Comparison of ENCODE assay signal across 8 mouse cellular contexts in genomic region chr12:26470042-26470409, GRCm38 (mm10). TPM values are rescaled to one million over a fixed set of nuclear protein-coding genes. Genes with fewer than 3 reads are reported as not detected.
A peak's percentile ranks its signal among the peaks of the same experiment; 100 is the strongest.
DNase-seq lines count a peak whose midpoint lies in the region; ATAC-seq lines count a peak whose summit lies in the region.

No protein-coding gene starts in this region.

- peaks cover 23% of the 10 kb centered on the region for H3K4me1 ChIP-seq in liver, embryonic 11.5 days (replicated peaks; ENCODE audit: control insufficient read depth, insufficient read depth, low read length)

- H3K27ac ChIP-seq in liver, embryonic 11.5 days (ENCODE audit: low read depth, low read length): no peak overlapping the region

- peak overlapping the region; percentile 87 for H3K4me2 ChIP-seq in liver, embryonic 11.5 days

- H3K27me3 ChIP-seq in liver, embryonic 11.5 days (replicated peaks; ENCODE audit: control insufficient read depth, insufficient read depth, low read length): no peaks in the 10 kb centered on the region

- no peaks in the 10 kb centered on the region for H3K36me3 ChIP-seq in liver, embryonic 11.5 days (ENCODE audit: control insufficient read depth, insufficient read depth, low read length)

- WGBS in liver, embryonic 11.5 days: 25% methylated on average over 6 of the region's 6 CpGs

- H3K4me3 ChIP-seq in liver, embryonic 11.5 days (ENCODE audit: low read depth, low read length): peak overlapping the region; percentile 67

- H3K9me3 ChIP-seq in liver, embryonic 11.5 days (ENCODE audit: control insufficient read depth, low read length): no peaks in the 10 kb centered on the region

- ATAC-seq in frontal cortex, adult (ENCODE audit: low TSS enrichment): peak; percentile 35; the same call in 1 of the 2 replicates
- ATAC-seq in erythroblast, adult 5-6 weeks (replicated peaks; ENCODE audit: low FRiP score, poor library complexity, severe bottlenecking): peak; percentile 12; the same call in 1 of the 2 replicates
- no peak for ATAC-seq in liver, embryonic 11.5 days (replicated peaks; ENCODE audit: low FRiP score)

- H3K9ac ChIP-seq in liver, embryonic 11.5 days (ENCODE audit: low read depth, low read length): peak overlapping the region; percentile 59

- no peak for DNase-seq in frontal cortex, adult 2 months (ENCODE audit: extremely low spot score in 1 of 2, low spot score in 1 of 2)
- DNase-seq in 416B (ENCODE audit: low read depth): peak; percentile 32
- DNase-seq in liver, embryonic 11.5 days (ENCODE audit: low spot score): no peak
- DNase-seq in adrenal gland, postnatal 4 days (ENCODE audit: low spot score in 2 of 2): no peak
- no peak for DNase-seq in adrenal gland, adult 2 months
- no peak for DNase-seq in layer of hippocampus, postnatal 36 days

RNA-seq across cellular contexts. Expression of gene Cmpk2, which starts 1.0 kb away (rescaled TPM):
- 12.6 and 14.8 TPM in 2 replicates for polyA plus RNA-seq in frontal cortex, adult 2 months (2012; rRNA removed)
- 85.9 and 123 TPM in 2 replicates for total RNA-seq in erythroblast, adult 5-6 weeks (2015; ENCODE audit: low replicate concordance)
- total RNA-seq in erythroblast, adult 5-6 weeks (2017; ENCODE audit: low replicate concordance): 86.0 and 87.0 TPM in 2 replicates
- polyA plus RNA-seq in liver, embryonic 11.5 days (2014; fragmentation: Nextera tagmentation; extraction: Ambion mirVana): 8.7 and 12.9 TPM in 2 replicates
- total RNA-seq in adrenal gland, postnatal 4 days (2021): 10 to 100 TPM; 39.7 to 40.4 TPM
- total RNA-seq in adrenal gland, adult 2 months (2021): 10 to 100 TPM; 11.1 to 19.5 TPM
- 19.3 and 20.4 TPM in 2 replicates for polyA plus RNA-seq in adrenal gland, adult 2 months (2012; rRNA removed)
- 10 to 100 TPM; 15.1 to 16.2 TPM for total RNA-seq in layer of hippocampus, postnatal 36 days (2021)

RNA-seq across cellular contexts. Expression of gene Rsad2, which starts 13.8 kb away (rescaled TPM):
- 1.2 TPM in 2 replicates for polyA plus RNA-seq in frontal cortex, adult 2 months (2012; rRNA removed)
- total RNA-seq in erythroblast, adult 5-6 weeks (2015; ENCODE audit: low replicate concordance): 1,174 and 1,207 TPM in 2 replicates
- 1,630 and 1,984 TPM in 2 replicates for total RNA-seq in erythroblast, adult 5-6 weeks (2017; ENCODE audit: low replicate concordance)
- polyA plus RNA-seq in liver, embryonic 11.5 days (2014; fragmentation: Nextera tagmentation; extraction: Ambion mirVana): 0.44 and 1.6 TPM in 2 replicates
- total RNA-seq in adrenal gland, postnatal 4 days (2021): 10 to 100 TPM; 16.1 to 19.5 TPM
- total RNA-seq in adrenal gland, adult 2 months (2021): 10 to 100 TPM in 1 of 2 experiments, 1 to 10 TPM in 1; 7.6 to 23.4 TPM
- polyA plus RNA-seq in adrenal gland, adult 2 months (2012; rRNA removed): 5.1 and 7.0 TPM in 2 replicates
- under 1 TPM; 0.30 to 0.57 TPM for total RNA-seq in layer of hippocampus, postnatal 36 days (2021)

RNA-seq across cellular contexts. Expression of gene Rnf144a, which starts 55.0 kb away (rescaled TPM):
- polyA plus RNA-seq in frontal cortex, adult 2 months (2012; rRNA removed): 15.6 and 16.1 TPM in 2 replicates
- total RNA-seq in erythroblast, adult 5-6 weeks (2015; ENCODE audit: low replicate concordance): 12.9 and 13.6 TPM in 2 replicates
- 6.8 and 8.5 TPM in 2 replicates for total RNA-seq in erythroblast, adult 5-6 weeks (2017; ENCODE audit: low replicate concordance)
- 5.9 and 7.4 TPM in 2 replicates for polyA plus RNA-seq in liver, embryonic 11.5 days (2014; fragmentation: Nextera tagmentation; extraction: Ambion mirVana)
- total RNA-seq in adrenal gland, postnatal 4 days (2021): 10 to 100 TPM; 62.6 to 78.4 TPM
- 10 to 100 TPM; 21.2 to 22.1 TPM for total RNA-seq in adrenal gland, adult 2 months (2021)
- 7.9 and 10.5 TPM in 2 replicates for polyA plus RNA-seq in adrenal gland, adult 2 months (2012; rRNA removed)
- 10 to 100 TPM; 22.6 to 23.8 TPM for total RNA-seq in layer of hippocampus, postnatal 36 days (2021)

Comparison
In these comparisons a context has a peak if more than half of its experiments do, and no peak if none do; other contexts are left out.
1. RNA of gene Rsad2, which starts 13.8 kb away (total RNA-seq): 1,174 to 1,984 TPM in erythroblast, adult 5-6 weeks; 7.6 to 23.4 TPM in adrenal gland, adult 2 months, 16.1 to 19.5 TPM in adrenal gland, postnatal 4 days and 0.30 to 0.57 TPM in layer of hippocampus, postnatal 36 days; every median in the first group is over 10 times any median in the second.